Mouse (Mus musculus): ENCODE measurements around the gene Cdk8. TPM values are rescaled to one million over a fixed set of nuclear protein-coding genes. Genes with fewer than 3 reads are reported as not detected.

Cdk8 gene
- polyA plus RNA-seq, 1 experiment, result 46.9 TPM

DNA sequence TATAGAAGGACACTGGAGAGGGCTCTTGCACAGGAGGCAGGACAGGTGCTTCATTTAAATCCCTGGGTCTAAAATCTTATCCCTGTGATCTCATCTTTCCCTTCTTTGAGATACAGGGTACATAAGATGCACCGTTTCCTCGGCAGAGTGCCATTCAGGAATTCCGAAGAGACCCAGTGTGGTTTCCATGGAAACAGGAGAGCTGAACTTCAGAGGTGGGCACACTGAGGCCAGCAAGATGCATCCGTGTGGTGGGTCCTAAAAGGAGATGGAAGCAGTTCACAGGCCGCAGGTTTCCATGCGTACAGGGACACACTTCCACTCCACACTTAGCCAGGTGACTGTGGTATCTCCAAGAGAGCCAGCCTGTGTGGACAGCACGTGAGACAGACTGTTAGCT, 101.5 kb downstream of the Cdk8 start:
- H3K4me3 ChIP-seq (ENCODE audit: control insufficient read depth, insufficient read depth, low read length), result no peak overlapping the region
- H3K27me3 ChIP-seq (ENCODE audit: control insufficient read depth, insufficient read depth, low read length), result no peaks in the 10 kb centered on the region
- no peak for TF ChIP-seq POLR2A (IDR thresholded peaks at IDR 0.05; ENCODE audit: control insufficient read depth, extremely low read depth, insufficient read depth, low read length, poor library complexity)
- no peak for TF ChIP-seq CTCF (IDR thresholded peaks at IDR 0.05; ENCODE audit: borderline replicate concordance, control insufficient read depth, extremely low read depth, insufficient read depth, low read length, poor library complexity)
- 76% methylated on average over 7 of the region's 7 CpGs for WGBS
- no peak overlapping the region for H3K27ac ChIP-seq (ENCODE audit: control insufficient read depth, insufficient read depth, low read length)
- no peaks in the 10 kb centered on the region for H3K4me1 ChIP-seq (replicated peaks; ENCODE audit: control insufficient read depth, insufficient read depth, low read length)
- no peak for DNase-seq
- no peaks in the 10 kb centered on the region for H3K36me3 ChIP-seq (ENCODE audit: control insufficient read depth, insufficient read depth, low read length)

GRCm38 (mm10) chr5:146334410-146334809, 103.4 kb downstream of the Cdk8 start:
- 81% methylated on average over 1 of the region's 1 CpGs for WGBS
- Histone ChIP-seq H3K36me3 (ENCODE audit: control insufficient read depth, insufficient read depth, low read length) (no peaks in the 10 kb centered on the region), H3K4me1 (replicated peaks; ENCODE audit: control insufficient read depth, insufficient read depth, low read length) (no peaks in the 10 kb centered on the region), H3K27ac (ENCODE audit: control insufficient read depth, insufficient read depth, low read length) (no peak overlapping the region), H3K4me3 (ENCODE audit: control insufficient read depth, insufficient read depth, low read length) (no peak overlapping the region), H3K27me3 (ENCODE audit: control insufficient read depth, insufficient read depth, low read length) (no peaks in the 10 kb centered on the region)
- DNase-seq, result no peak
- TF ChIP-seq POLR2A (IDR thresholded peaks at IDR 0.05; ENCODE audit: control insufficient read depth, extremely low read depth, insufficient read depth, low read length, poor library complexity) (no peak), CTCF (IDR thresholded peaks at IDR 0.05; ENCODE audit: borderline replicate concordance, control insufficient read depth, extremely low read depth, insufficient read depth, low read length, poor library complexity) (no peak)

DNA sequence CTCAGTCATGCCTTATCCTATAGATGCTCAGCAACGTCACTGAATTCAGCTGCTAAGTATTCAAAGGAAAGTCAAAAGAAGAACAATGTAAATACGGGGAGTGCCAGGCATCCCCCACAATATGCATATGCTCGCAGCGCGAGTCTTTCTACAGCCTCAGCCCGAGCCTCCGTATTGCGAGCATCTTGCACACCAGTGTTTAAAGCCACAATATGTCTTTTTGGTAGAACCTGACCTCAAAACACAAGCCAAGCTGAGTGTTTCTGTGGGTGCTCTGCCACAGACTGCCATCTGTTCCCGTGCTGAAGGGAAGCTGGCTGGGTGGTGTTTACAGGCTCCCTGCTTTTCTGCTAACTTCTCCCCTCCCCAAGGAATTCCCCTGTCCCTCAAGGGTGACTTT, 107.0 kb downstream of the Cdk8 start:
- Histone ChIP-seq H3K4me1 (replicated peaks; ENCODE audit: control insufficient read depth, insufficient read depth, low read length) (no peaks in the 10 kb centered on the region), H3K27me3 (ENCODE audit: control insufficient read depth, insufficient read depth, low read length) (no peaks in the 10 kb centered on the region), H3K4me3 (ENCODE audit: control insufficient read depth, insufficient read depth, low read length) (no peak overlapping the region), H3K27ac (ENCODE audit: control insufficient read depth, insufficient read depth, low read length) (no peak overlapping the region), H3K36me3 (ENCODE audit: control insufficient read depth, insufficient read depth, low read length) (no peaks in the 10 kb centered on the region)
- no peak for TF ChIP-seq POLR2A (IDR thresholded peaks at IDR 0.05; ENCODE audit: control insufficient read depth, extremely low read depth, insufficient read depth, low read length, poor library complexity)
- no peak for TF ChIP-seq CTCF (IDR thresholded peaks at IDR 0.05; ENCODE audit: borderline replicate concordance, control insufficient read depth, extremely low read depth, insufficient read depth, low read length, poor library complexity)
- no peak for DNase-seq
- WGBS, result 68% methylated on average over 9 of the region's 9 CpGs

- no peaks in the 10 kb centered on the region for H3K27me3 ChIP-seq (ENCODE audit: control insufficient read depth, insufficient read depth, low read length)
- DNase-seq, result no peak
Observed at GRCm38 (mm10) chr5:146340037-146340436, 109.0 kb downstream of the Cdk8 start.

GRCm38 (mm10) chr5:146344911-146345686, 114.1 kb downstream of the Cdk8 start:
- Histone ChIP-seq H3K27ac (ENCODE audit: control insufficient read depth, insufficient read depth, low read length) (no peak overlapping the region), H3K36me3 (ENCODE audit: control insufficient read depth, insufficient read depth, low read length) (no peaks in the 10 kb centered on the region), H3K4me1 (replicated peaks; ENCODE audit: control insufficient read depth, insufficient read depth, low read length) (no peaks in the 10 kb centered on the region), H3K27me3 (ENCODE audit: control insufficient read depth, insufficient read depth, low read length) (no peaks in the 10 kb centered on the region), H3K4me3 (ENCODE audit: control insufficient read depth, insufficient read depth, low read length) (no peak overlapping the region)
- no peak for TF ChIP-seq CTCF (IDR thresholded peaks at IDR 0.05; ENCODE audit: borderline replicate concordance, control insufficient read depth, extremely low read depth, insufficient read depth, low read length, poor library complexity)
- WGBS, result 94% methylated on average over 12 of the region's 12 CpGs
- no peak for DNase-seq

More at GRCm38 (mm10) chr5:146340037-146340436, 109.0 kb downstream of the Cdk8 start:
- H3K4me3 ChIP-seq (ENCODE audit: control insufficient read depth, insufficient read depth, low read length), result no peak overlapping the region
- 85% methylated on average over 4 of the region's 4 CpGs for WGBS
- no peaks in the 10 kb centered on the region for H3K36me3 ChIP-seq (ENCODE audit: control insufficient read depth, insufficient read depth, low read length)
- H3K4me1 ChIP-seq (replicated peaks; ENCODE audit: control insufficient read depth, insufficient read depth, low read length), result no peaks in the 10 kb centered on the region
- no peak for TF ChIP-seq CTCF (IDR thresholded peaks at IDR 0.05; ENCODE audit: borderline replicate concordance, control insufficient read depth, extremely low read depth, insufficient read depth, low read length, poor library complexity)
- no peak for TF ChIP-seq POLR2A (IDR thresholded peaks at IDR 0.05; ENCODE audit: control insufficient read depth, extremely low read depth, insufficient read depth, low read length, poor library complexity)
- no peak overlapping the region for H3K27ac ChIP-seq (ENCODE audit: control insufficient read depth, insufficient read depth, low read length)

DNA sequence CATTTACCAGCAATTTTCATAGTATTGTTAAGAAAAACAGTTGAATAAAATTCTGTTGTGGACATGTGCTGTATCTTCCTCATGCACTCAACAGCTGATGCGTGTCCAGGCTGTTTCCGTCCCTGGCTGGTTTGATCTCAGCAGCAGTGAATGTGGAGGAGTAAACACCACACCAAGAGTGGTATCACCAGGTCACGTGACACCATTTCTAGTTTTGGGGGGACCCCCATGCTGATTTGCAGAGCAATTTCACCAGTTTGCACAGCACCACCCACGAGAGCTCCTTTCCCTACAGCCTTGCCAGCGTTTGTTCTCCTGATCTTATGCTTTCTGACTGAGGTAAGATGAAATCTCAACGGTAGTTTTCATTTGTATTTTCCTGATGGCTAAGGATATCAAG, 116.1 kb downstream of the Cdk8 start:
- TF ChIP-seq CTCF (IDR thresholded peaks at IDR 0.05; ENCODE audit: borderline replicate concordance, control insufficient read depth, extremely low read depth, insufficient read depth, low read length, poor library complexity), result no peak
- no peak for TF ChIP-seq POLR2A (IDR thresholded peaks at IDR 0.05; ENCODE audit: control insufficient read depth, extremely low read depth, insufficient read depth, low read length, poor library complexity)
- Histone ChIP-seq H3K27me3 (ENCODE audit: control insufficient read depth, insufficient read depth, low read length) (no peaks in the 10 kb centered on the region), H3K4me1 (replicated peaks; ENCODE audit: control insufficient read depth, insufficient read depth, low read length) (no peaks in the 10 kb centered on the region), H3K27ac (ENCODE audit: control insufficient read depth, insufficient read depth, low read length) (no peak overlapping the region), H3K4me3 (ENCODE audit: control insufficient read depth, insufficient read depth, low read length) (no peak overlapping the region), H3K36me3 (ENCODE audit: control insufficient read depth, insufficient read depth, low read length) (no peaks in the 10 kb centered on the region)
- WGBS, result 83% methylated on average over 6 of the region's 6 CpGs
- no peak for DNase-seq

- no peak for DNase-seq
- 70% methylated on average over 3 of the region's 3 CpGs for WGBS
Observed at GRCm38 (mm10) chr5:146349183-146349582, 118.2 kb downstream of the Cdk8 start.

More at GRCm38 (mm10) chr5:146349183-146349582, 118.2 kb downstream of the Cdk8 start:
- Histone ChIP-seq H3K4me1 (replicated peaks; ENCODE audit: control insufficient read depth, insufficient read depth, low read length) (no peaks in the 10 kb centered on the region), H3K4me3 (ENCODE audit: control insufficient read depth, insufficient read depth, low read length) (no peak overlapping the region), H3K27ac (ENCODE audit: control insufficient read depth, insufficient read depth, low read length) (no peak overlapping the region), H3K27me3 (ENCODE audit: control insufficient read depth, insufficient read depth, low read length) (no peaks in the 10 kb centered on the region), H3K36me3 (ENCODE audit: control insufficient read depth, insufficient read depth, low read length) (no peaks in the 10 kb centered on the region)
- no peak for TF ChIP-seq CTCF (IDR thresholded peaks at IDR 0.05; ENCODE audit: borderline replicate concordance, control insufficient read depth, extremely low read depth, insufficient read depth, low read length, poor library complexity)
- TF ChIP-seq POLR2A (IDR thresholded peaks at IDR 0.05; ENCODE audit: control insufficient read depth, extremely low read depth, insufficient read depth, low read length, poor library complexity), result no peak
